Mouse (Mus musculus): ENCODE measurements at regions not wholly inside any gene's neighbourhood (a gene's known extent, or its start where the extent isn't known, plus 50 kb on each side); places are given as distances from the start of the nearest gene placed in this dataset.

DNA sequence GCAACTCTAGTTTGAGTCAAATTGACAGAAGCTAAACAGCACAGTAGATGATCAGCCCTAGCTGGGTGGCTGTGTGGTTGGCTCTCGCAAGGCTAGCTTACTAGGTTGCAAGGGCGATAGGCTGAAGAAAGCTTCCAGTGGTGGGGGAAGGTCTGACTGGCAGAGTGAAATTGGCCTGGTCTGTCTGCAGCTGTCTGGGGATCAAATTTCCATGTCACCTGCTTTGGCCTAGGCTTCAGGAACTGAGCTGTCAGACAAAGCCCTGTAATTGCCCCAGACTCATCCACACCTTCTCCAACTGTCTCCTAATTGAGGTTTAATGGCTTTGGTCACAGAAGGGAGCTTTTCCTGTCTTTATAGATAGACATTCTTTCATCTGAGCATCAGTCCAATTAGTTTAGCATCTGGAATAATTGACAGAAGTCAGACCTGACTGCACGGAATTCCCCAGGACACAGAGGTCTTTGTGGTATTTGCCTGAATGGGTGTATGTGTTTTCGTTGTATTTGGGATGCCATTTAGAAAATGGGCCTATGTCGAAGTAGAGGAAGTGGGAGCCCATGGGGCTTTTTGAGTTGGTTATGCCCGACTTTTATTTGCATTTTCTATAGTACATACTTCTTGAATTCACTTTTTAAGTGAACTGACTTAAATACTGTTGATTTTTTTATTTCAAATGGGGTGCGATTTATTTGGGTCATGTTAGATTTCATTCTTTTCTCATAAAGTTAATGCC, 348.2 kb downstream of the Hlx start:
- Histone ChIP-seq H3K27me3 (ENCODE audit: control insufficient read depth, insufficient read depth, low read length, poor library complexity, severe bottlenecking) (no peaks in the 10 kb centered on the region), H3K36me3 (ENCODE audit: control insufficient read depth, insufficient read depth, low read length, poor library complexity, severe bottlenecking) (no peaks in the 10 kb centered on the region)
- peak; percentile 33 for DNase-seq (ENCODE audit: low read depth, low spot score)

DNA sequence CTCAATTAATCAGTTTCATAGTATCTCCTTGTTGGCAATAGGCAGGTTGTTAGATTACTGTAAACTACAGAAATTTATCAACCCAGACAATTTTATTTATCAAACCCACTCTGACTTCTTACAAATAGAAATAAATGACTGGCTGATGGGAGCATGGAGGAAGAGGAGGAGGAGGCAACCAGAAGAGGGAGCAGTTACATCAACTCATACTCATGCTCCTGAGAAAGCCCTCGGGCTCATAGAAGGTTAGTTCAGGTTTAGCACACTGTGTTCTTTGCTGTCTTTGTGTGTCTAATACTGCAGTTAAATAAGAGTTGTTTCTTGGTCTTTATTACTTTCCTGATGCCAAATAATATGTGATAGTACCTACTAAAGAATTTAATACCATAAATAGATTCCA, 344.6 kb upstream of the 1700056E22Rik start:
- no peaks in the 10 kb centered on the region for H3K27me3 ChIP-seq (ENCODE audit: control insufficient read depth, insufficient read depth, low read length, poor library complexity, severe bottlenecking)
- DNase-seq (ENCODE audit: low read depth, low spot score): peak; percentile 28
- no peaks in the 10 kb centered on the region for H3K36me3 ChIP-seq (ENCODE audit: control insufficient read depth, insufficient read depth, low read length, poor library complexity, severe bottlenecking)

GRCm38 (mm10) chr1:184365026-184365425, 330.9 kb upstream of the 1700056E22Rik start:
- Histone ChIP-seq H3K27me3 (ENCODE audit: control insufficient read depth, insufficient read depth, low read length, poor library complexity, severe bottlenecking) (no peaks in the 10 kb centered on the region), H3K36me3 (ENCODE audit: control insufficient read depth, insufficient read depth, low read length, poor library complexity, severe bottlenecking) (no peaks in the 10 kb centered on the region)
- DNase-seq (ENCODE audit: low read depth, low spot score): no peak

DNA sequence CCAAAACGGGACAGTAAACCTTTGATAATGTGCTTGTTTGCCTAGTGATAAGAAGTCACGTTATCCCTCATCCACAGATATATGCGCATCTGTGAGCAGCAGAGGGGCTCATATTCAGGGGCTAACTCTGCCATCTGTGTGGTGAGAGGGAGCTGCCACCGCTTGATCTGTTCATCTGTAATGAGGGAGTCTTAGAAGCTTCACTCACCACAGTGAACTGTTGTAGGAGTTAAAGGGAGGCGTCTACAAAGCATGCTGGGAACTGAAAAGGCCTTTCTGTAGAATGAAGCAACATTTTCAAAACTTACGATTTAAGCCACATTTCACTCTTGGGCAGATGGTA, 324.1 kb upstream of the 1700056E22Rik start:
- Histone ChIP-seq H3K36me3 (ENCODE audit: control insufficient read depth, insufficient read depth, low read length, poor library complexity, severe bottlenecking) (no peaks in the 10 kb centered on the region), H3K27me3 (ENCODE audit: control insufficient read depth, insufficient read depth, low read length, poor library complexity, severe bottlenecking) (no peaks in the 10 kb centered on the region)
- no peak for DNase-seq (ENCODE audit: low read depth, low spot score)

GRCm38 (mm10) chr1:184357474-184358225, 323.5 kb upstream of the 1700056E22Rik start:
- DNase-seq (ENCODE audit: low read depth, low spot score): no peak
- H3K27me3 ChIP-seq (ENCODE audit: control insufficient read depth, insufficient read depth, low read length, poor library complexity, severe bottlenecking): no peaks in the 10 kb centered on the region
- H3K36me3 ChIP-seq (ENCODE audit: control insufficient read depth, insufficient read depth, low read length, poor library complexity, severe bottlenecking): no peaks in the 10 kb centered on the region

- DNase-seq (ENCODE audit: low read depth, low spot score): no peak
- H3K36me3 ChIP-seq (ENCODE audit: control insufficient read depth, insufficient read depth, low read length, poor library complexity, severe bottlenecking): no peaks in the 10 kb centered on the region
These were observed 319.8 kb upstream of the 1700056E22Rik start for GRCm38 (mm10) chr1:184353832-184354449.

GRCm38 (mm10) chr1:184351760-184352159, 317.7 kb upstream of the 1700056E22Rik start:
- Histone ChIP-seq H3K27me3 (ENCODE audit: control insufficient read depth, insufficient read depth, low read length, poor library complexity, severe bottlenecking) (no peaks in the 10 kb centered on the region), H3K36me3 (ENCODE audit: control insufficient read depth, insufficient read depth, low read length, poor library complexity, severe bottlenecking) (no peaks in the 10 kb centered on the region)
- no peak for DNase-seq (ENCODE audit: low read depth, low spot score)

More at GRCm38 (mm10) chr1:184353832-184354449, 319.8 kb upstream of the 1700056E22Rik start:
- no peaks in the 10 kb centered on the region for H3K27me3 ChIP-seq (ENCODE audit: control insufficient read depth, insufficient read depth, low read length, poor library complexity, severe bottlenecking)

GRCm38 (mm10) chr1:184344829-184345228, 310.7 kb upstream of the 1700056E22Rik start:
- no peaks in the 10 kb centered on the region for H3K36me3 ChIP-seq (ENCODE audit: control insufficient read depth, insufficient read depth, low read length, poor library complexity, severe bottlenecking)
- DNase-seq (ENCODE audit: low read depth, low spot score): no peak
- no peaks in the 10 kb centered on the region for H3K27me3 ChIP-seq (ENCODE audit: control insufficient read depth, insufficient read depth, low read length, poor library complexity, severe bottlenecking)

DNA sequence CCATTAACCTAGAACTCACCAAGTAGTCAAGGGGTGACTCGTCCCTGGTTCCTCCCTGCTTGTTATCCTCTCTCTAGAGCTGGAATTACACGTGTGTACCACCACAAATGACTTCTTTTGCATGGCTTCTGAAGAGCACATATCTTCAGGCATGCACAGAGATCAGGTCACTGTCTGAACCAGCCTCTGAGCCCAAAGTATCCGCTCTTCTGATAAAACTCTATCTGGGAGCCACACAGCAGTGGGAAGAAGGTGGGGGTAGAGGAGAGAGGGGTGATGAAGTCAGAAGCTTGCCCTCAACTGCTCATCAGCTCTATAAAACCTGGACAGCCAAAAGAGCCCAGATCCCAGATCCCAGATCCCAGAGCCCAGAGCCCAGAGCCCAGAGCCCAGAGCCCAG, 301.9 kb upstream of the 1700056E22Rik start:
- H3K36me3 ChIP-seq (ENCODE audit: control insufficient read depth, insufficient read depth, low read length, poor library complexity, severe bottlenecking): no peaks in the 10 kb centered on the region
- no peak for DNase-seq (ENCODE audit: low read depth, low spot score)
- no peaks in the 10 kb centered on the region for H3K27me3 ChIP-seq (ENCODE audit: control insufficient read depth, insufficient read depth, low read length, poor library complexity, severe bottlenecking)

GRCm38 (mm10) chr1:184335281-184335680, 301.2 kb upstream of the 1700056E22Rik start:
- Histone ChIP-seq H3K27me3 (ENCODE audit: control insufficient read depth, insufficient read depth, low read length, poor library complexity, severe bottlenecking) (no peaks in the 10 kb centered on the region; the same call in 1 of the 2 replicates), H3K36me3 (ENCODE audit: control insufficient read depth, insufficient read depth, low read length, poor library complexity, severe bottlenecking) (no peaks in the 10 kb centered on the region)
- DNase-seq (ENCODE audit: low read depth, low spot score): no peak

DNA sequence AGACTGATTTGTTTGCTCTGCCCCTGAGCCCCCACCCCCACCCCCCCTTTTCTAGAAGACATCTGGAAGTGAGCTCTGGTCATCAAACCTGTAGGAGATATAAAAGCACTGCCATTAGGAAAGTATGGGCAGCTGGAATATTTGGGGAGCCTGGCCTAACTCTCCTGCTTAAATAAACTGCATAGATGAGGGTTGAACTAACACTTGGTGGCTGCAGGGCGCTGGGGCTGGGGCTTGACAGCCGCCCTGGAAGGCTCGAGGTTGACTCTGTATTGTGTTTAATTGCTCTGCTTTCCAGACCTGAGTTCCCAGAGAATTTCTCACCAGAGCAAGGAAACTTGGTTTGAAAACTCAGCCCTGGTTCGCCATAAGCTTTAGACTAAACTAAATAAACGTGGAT, 300.7 kb upstream of the 1700056E22Rik start:
- DNase-seq (ENCODE audit: low read depth, low spot score): no peak
- H3K27me3 ChIP-seq (ENCODE audit: control insufficient read depth, insufficient read depth, low read length, poor library complexity, severe bottlenecking): no peaks in the 10 kb centered on the region; the same call in 1 of the 2 replicates

GRCm38 (mm10) chr1:184333086-184333485, 299.0 kb upstream of the 1700056E22Rik start:
- Histone ChIP-seq H3K36me3 (ENCODE audit: control insufficient read depth, insufficient read depth, low read length, poor library complexity, severe bottlenecking) (no peaks in the 10 kb centered on the region), H3K27me3 (ENCODE audit: control insufficient read depth, insufficient read depth, low read length, poor library complexity, severe bottlenecking) (no peaks in the 10 kb centered on the region; the same call in 1 of the 2 replicates)
- DNase-seq (ENCODE audit: low read depth, low spot score): no peak

More for the DNA sequence above, 300.7 kb upstream of the 1700056E22Rik start:
- no peaks in the 10 kb centered on the region for H3K36me3 ChIP-seq (ENCODE audit: control insufficient read depth, insufficient read depth, low read length, poor library complexity, severe bottlenecking)

- Histone ChIP-seq H3K27me3 (ENCODE audit: control insufficient read depth, insufficient read depth, low read length, poor library complexity, severe bottlenecking) (no peaks in the 10 kb centered on the region; the same call in 1 of the 2 replicates), H3K36me3 (ENCODE audit: control insufficient read depth, insufficient read depth, low read length, poor library complexity, severe bottlenecking) (no peaks in the 10 kb centered on the region)
- no peak for DNase-seq (ENCODE audit: low read depth, low spot score)
These were observed 296.6 kb upstream of the 1700056E22Rik start for GRCm38 (mm10) chr1:184330516-184331350.

DNA sequence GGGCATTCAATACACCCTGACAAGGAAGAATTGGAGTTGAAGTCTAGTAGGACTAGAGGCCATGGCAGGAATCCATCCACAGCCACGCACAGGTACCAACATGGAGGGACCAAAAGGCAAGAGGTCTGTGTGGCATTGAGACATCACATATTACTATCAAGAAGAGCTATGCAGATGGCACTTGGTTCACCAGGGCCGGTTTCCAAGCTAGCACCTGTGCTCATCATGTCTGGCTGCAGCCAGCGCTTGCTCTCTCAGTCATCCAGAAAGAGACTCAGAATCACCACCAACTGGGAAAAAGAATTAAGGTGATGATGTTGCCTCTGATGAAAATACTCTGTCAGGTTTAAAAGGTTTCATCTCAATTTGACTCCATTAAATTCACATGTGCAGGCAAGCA, 292.1 kb upstream of the 1700056E22Rik start:
- no peak for DNase-seq (ENCODE audit: low read depth, low spot score)
- H3K36me3 ChIP-seq (ENCODE audit: control insufficient read depth, insufficient read depth, low read length, poor library complexity, severe bottlenecking): no peaks in the 10 kb centered on the region
- no peaks in the 10 kb centered on the region; the same call in 1 of the 2 replicates for H3K27me3 ChIP-seq (ENCODE audit: control insufficient read depth, insufficient read depth, low read length, poor library complexity, severe bottlenecking)

Measured in splenic B cell, adult 2 months (primary cell).